Mouse (Mus musculus) lung, embryonic 14.5 days (tissue): ENCODE measurements around the gene Actr1b. TPM values are rescaled to one million over a fixed set of nuclear protein-coding genes. Genes with fewer than 3 reads are reported as not detected.
A peak's percentile ranks its signal among the peaks of the same experiment; 100 is the strongest.
"Not testable (repeated sequence)": the region's sequence is repeated elsewhere in the genome, so short reads cannot be mapped to it uniquely, and the experiment has no call there.

Experiments used
- ATAC-seq: fragments of 200-750 bp; cut with Nextera tagmentation; 2 replicates; pipeline ENCODE4 v1.8.0; 2017; ENCODE audit warnings: mild to moderate bottlenecking, moderate TSS enrichment, moderate library complexity; ENCODE audit not compliant: insufficient read depth
- DNase-seq: peaks from one replicate; pipeline ENCODE4 v3.0.0-alpha.2; 2015
- H3K27ac ChIP-seq: fragments of 300-500 bp; sonication (generic); 2 replicates; pipeline ENCODE4 v1.5.1; 2014; ENCODE audit warnings: low read depth, mild to moderate bottlenecking, moderate library complexity
- H3K27me3 ChIP-seq: fragments of 300-500 bp; sonication (generic); 2 replicates; pipeline ENCODE4 v1.6.1; 2014; ENCODE audit warnings: low read length, control low read depth; ENCODE audit not compliant: insufficient read depth
- H3K36me3 ChIP-seq: fragments of 300-500 bp; sonication (generic); 2 replicates; pipeline ENCODE4 v1.6.1; 2014; ENCODE audit warnings: control low read depth; ENCODE audit not compliant: insufficient read depth
- H3K4me1 ChIP-seq: fragments of 300-500 bp; sonication (generic); 2 replicates; pipeline ENCODE4 v1.6.1; 2014; ENCODE audit warnings: antibody characterized with exemption, control low read depth; ENCODE audit not compliant: insufficient read depth
- H3K4me2 ChIP-seq: fragments of 300-500 bp; sonication (generic); 2 replicates; pipeline ENCODE4 v1.6.1; 2014; ENCODE audit warnings: mild to moderate bottlenecking
- H3K4me3 ChIP-seq: fragments of 300-500 bp; sonication (generic); 2 replicates; pipeline ENCODE4 v1.5.1; 2014; ENCODE audit warnings: low read depth, low read length
- H3K9ac ChIP-seq: fragments of 300-500 bp; sonication (generic); 2 replicates; pipeline ENCODE4 v1.6.1; 2014
- H3K9me3 ChIP-seq: fragments of 300-500 bp; sonication (generic); 2 replicates; pipeline ENCODE4 v1.6.1; 2016; ENCODE audit warnings: low read depth, low read length, control low read depth
- CTCF ChIP-seq: IDR thresholded peaks from 2 replicates; pipeline ENCODE4 v1.5.1; 2016; ENCODE audit warnings: antibody characterized with exemption, low read depth
- WGBS: fragments of 180-500 bp; shearing (Covaris S2); extraction: QIAGEN DNeasy Blood & Tissue Kit; methylation state at CpG from one replicate; pipeline ENCODE4 v1.1.7; 2014; 5-methylcytosine and 5-hydroxymethylcytosine counted together
- polyA plus RNA-seq: library from polyadenylated mRNA; unstranded; fragments of >200 nt; fragmentation: Nextera tagmentation; extraction: Ambion mirVana; gene quantifications from 2 replicates; pipeline ENCODE4 v1.2.1, GENCODE M21; 2014

Gene Actr1b
- polyA plus RNA-seq, 1 experiment from 2014 or later = 98.7 TPM

- H3K9ac ChIP-seq = no peak overlapping the region
- H3K4me2 ChIP-seq = no peak overlapping the region
- ATAC-seq = peak; percentile 81
- no peaks in the 10 kb centered on the region for H3K9me3 ChIP-seq
- H3K36me3 ChIP-seq = no peaks in the 10 kb centered on the region
- TF ChIP-seq CTCF = peak; percentile 89
- peak; percentile 94 for DNase-seq
- no peak overlapping the region for H3K27ac ChIP-seq
- no peaks in the 10 kb centered on the region for H3K4me1 ChIP-seq
- WGBS = 12% methylated on average over 13 of the region's 13 CpGs
- H3K27me3 ChIP-seq = no peaks in the 10 kb centered on the region
- no peak overlapping the region for H3K4me3 ChIP-seq
These were observed 30.3 kb downstream of the Actr1b start for GRCm38 (mm10) chr1:36683810-36684467.

GRCm38 (mm10) chr1:36682620-36683355 is 31.4 kb downstream of the Actr1b start, which contains the start of gene Fam178b:
Fam178b (minus strand) TSS chr1:36683183.
- WGBS = 89% methylated on average over 39 of the region's 39 CpGs
- H3K27me3 ChIP-seq = no peaks in the 10 kb centered on the region
- H3K4me3 ChIP-seq = no peak within 1 kb of the TSS
- no peak within 1 kb of the TSS for H3K9ac ChIP-seq
- no peak within 1 kb of the TSS for H3K4me2 ChIP-seq
- no peak for DNase-seq
- no peaks in the 10 kb centered on the region for H3K9me3 ChIP-seq
- no peaks in the 10 kb centered on the region for H3K4me1 ChIP-seq
- no peaks in the 10 kb centered on the region for H3K36me3 ChIP-seq
- TF ChIP-seq CTCF = no peak
- no peak for ATAC-seq
- no peak within 1 kb of the TSS for H3K27ac ChIP-seq

- WGBS = 71% methylated on average over 7 of the region's 7 CpGs
- ATAC-seq (no peak), DNase-seq (no peak)
These were observed 33.3 kb downstream of the Actr1b start for GRCm38 (mm10) chr1:36680893-36681292.

GRCm38 (mm10) chr1:36674936-36675335 is 39.3 kb downstream of the Actr1b start:
- H3K4me1 ChIP-seq = no peaks in the 10 kb centered on the region
- H3K27ac ChIP-seq = no peak overlapping the region
- no peak overlapping the region for H3K4me2 ChIP-seq
- DNase-seq = no peak
- no peak for ATAC-seq
- TF ChIP-seq CTCF = no peak
- no peaks in the 10 kb centered on the region for H3K9me3 ChIP-seq
- no peaks in the 10 kb centered on the region for H3K36me3 ChIP-seq
- 23% methylated on average over 3 of the region's 3 CpGs for WGBS
- H3K9ac ChIP-seq = no peak overlapping the region
- H3K27me3 ChIP-seq = no peaks in the 10 kb centered on the region
- H3K4me3 ChIP-seq = no peak overlapping the region

More at GRCm38 (mm10) chr1:36680893-36681292, 33.3 kb downstream of the Actr1b start:
- no peak overlapping the region for H3K4me3 ChIP-seq
- no peaks in the 10 kb centered on the region for H3K36me3 ChIP-seq
- no peak overlapping the region for H3K27ac ChIP-seq
- no peak overlapping the region for H3K4me2 ChIP-seq
- no peaks in the 10 kb centered on the region for H3K4me1 ChIP-seq
- no peaks in the 10 kb centered on the region for H3K9me3 ChIP-seq
- TF ChIP-seq CTCF = no peak
- H3K9ac ChIP-seq = no peak overlapping the region; the same call in 1 of the 2 replicates
- H3K27me3 ChIP-seq = no peaks in the 10 kb centered on the region

- DNase-seq = no peak
These were observed 41.4 kb downstream of the Actr1b start for GRCm38 (mm10) chr1:36672648-36673350.

GRCm38 (mm10) chr1:36671260-36671659 is 43.0 kb downstream of the Actr1b start:
- TF ChIP-seq CTCF = no peak
- H3K27ac ChIP-seq = no peak overlapping the region
- ATAC-seq (no peak), DNase-seq (no peak)
- H3K4me1 ChIP-seq = no peaks in the 10 kb centered on the region
- no peak overlapping the region for H3K4me3 ChIP-seq
- no peak overlapping the region for H3K9ac ChIP-seq
- WGBS = 90% methylated on average over 10 of the region's 10 CpGs
- H3K36me3 ChIP-seq = no peaks in the 10 kb centered on the region
- H3K27me3 ChIP-seq = no peaks in the 10 kb centered on the region
- H3K9me3 ChIP-seq = no peaks in the 10 kb centered on the region
- H3K4me2 ChIP-seq = no peak overlapping the region

More at GRCm38 (mm10) chr1:36672648-36673350, 41.4 kb downstream of the Actr1b start:
- no peaks in the 10 kb centered on the region for H3K36me3 ChIP-seq
- no peak overlapping the region for H3K9ac ChIP-seq
- H3K27ac ChIP-seq = no peak overlapping the region
- H3K4me1 ChIP-seq = no peaks in the 10 kb centered on the region
- H3K4me2 ChIP-seq = no peak overlapping the region
- H3K4me3 ChIP-seq = no peak overlapping the region
- no peak for ATAC-seq
- no peaks in the 10 kb centered on the region for H3K27me3 ChIP-seq
- no peak for TF ChIP-seq CTCF
- H3K9me3 ChIP-seq = no peaks in the 10 kb centered on the region
- WGBS = 36% methylated on average over 16 of the region's 16 CpGs

- no peaks in the 10 kb centered on the region for H3K36me3 ChIP-seq
- no peak overlapping the region for H3K27ac ChIP-seq
- ATAC-seq (no peak), DNase-seq (no peak)
- H3K27me3 ChIP-seq = no peaks in the 10 kb centered on the region
- H3K4me2 ChIP-seq = no peak overlapping the region
- 53% methylated on average over 4 of the region's 4 CpGs for WGBS
- H3K4me3 ChIP-seq = no peak overlapping the region
- no peak overlapping the region for H3K9ac ChIP-seq
- no peak for TF ChIP-seq CTCF
- H3K9me3 ChIP-seq = no peaks in the 10 kb centered on the region
- H3K4me1 ChIP-seq = 0 out of 2 replicates have a peak, but pooled peaks cover 5% of the 10 kb centered on the region
These were observed 44.0 kb downstream of the Actr1b start for GRCm38 (mm10) chr1:36670256-36670655.

GRCm38 (mm10) chr1:36668007-36668406 is 46.2 kb downstream of the Actr1b start:
- H3K27ac ChIP-seq = not testable (repeated sequence)

More at GRCm38 (mm10) chr1:36668007-36668406, 46.2 kb downstream of the Actr1b start:
- H3K4me1 ChIP-seq, H3K27me3 ChIP-seq, H3K4me3 ChIP-seq, H3K4me2 ChIP-seq, H3K36me3 ChIP-seq, DNase-seq, H3K9me3 ChIP-seq, H3K9ac ChIP-seq, ATAC-seq: not testable (repeated sequence)
- WGBS = 70% methylated on average over 4 of the region's 4 CpGs
